Mouse (Mus musculus) brain, embryonic 14.5 days (tissue): ENCODE results near the gene Myo15b.

Source experiments
- CTCF ChIP-seq: fragments of 200-500 bp; IDR thresholded peaks from 2 replicates; pipeline ENCODE4 v1.5.1; 2012; ENCODE audit warnings: inconsistent platforms, mild to moderate bottlenecking, moderate library complexity, borderline replicate concordance; ENCODE audit not compliant: insufficient read depth, insufficient read length; ENCODE audit errors: extremely low read depth
- POLR2A ChIP-seq: fragments of 200-500 bp; IDR thresholded peaks from 2 replicates; pipeline ENCODE4 v1.6.1; 2012; ENCODE audit warnings: mild to moderate bottlenecking, inconsistent platforms, borderline replicate concordance; ENCODE audit not compliant: poor library complexity, insufficient read depth, insufficient read length, severe bottlenecking; ENCODE audit errors: extremely low read depth

DNA sequence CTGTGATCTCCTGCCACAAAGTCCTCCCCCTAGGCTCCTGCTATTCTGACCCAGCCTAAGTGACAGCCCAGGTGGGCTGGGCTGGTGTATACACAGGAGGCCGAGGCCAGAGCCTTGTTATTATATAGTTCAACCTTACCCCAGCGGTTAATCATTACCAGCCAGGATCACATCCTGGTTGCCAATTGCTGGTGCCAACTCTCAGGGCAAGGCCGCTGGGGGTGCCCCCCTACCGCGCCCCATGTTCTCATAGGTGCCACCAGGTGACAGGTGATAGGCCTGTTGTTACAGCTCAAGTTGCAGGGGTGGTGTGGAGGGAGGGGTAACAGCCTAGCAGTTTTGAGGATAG lies 14.3 kb upstream of the Myo15b start:
- no peak for TF ChIP-seq POLR2A
- TF ChIP-seq CTCF = no peak
